Mouse (Mus musculus): Measurements from ENCODE around the gene Ccm2.

DNA sequence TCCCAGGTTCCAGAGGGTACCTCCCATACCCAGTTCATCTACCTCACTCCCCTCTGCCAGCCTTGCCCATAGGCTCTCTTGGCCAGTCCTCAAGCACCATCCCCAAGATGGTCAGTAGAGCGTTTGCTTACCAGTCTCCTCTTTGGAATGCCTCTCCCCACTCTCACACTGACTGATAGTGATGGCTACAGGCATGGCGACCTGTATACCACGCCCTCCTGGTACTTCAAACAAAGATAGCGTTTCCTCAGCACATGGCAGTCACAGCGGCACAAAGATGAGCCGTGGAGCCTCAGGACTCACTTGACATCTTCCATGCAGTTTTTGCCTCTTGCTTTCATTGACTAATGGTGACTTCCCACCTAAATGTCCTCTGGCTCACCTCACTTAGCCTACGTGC lies 43.2 kb downstream of the Ccm2 start:
- TF ChIP-seq POLR2A (IDR thresholded peaks at IDR 0.05; ENCODE audit: low read depth, low read length) (no peak), CTCF (IDR thresholded peaks at IDR 0.05; ENCODE audit: extremely low read depth, insufficient read depth, insufficient read length, insufficient replicate concordance) (no peak)
